Mouse (Mus musculus): ENCODE results near the gene Chn2.

Gene Chn2

DNA sequence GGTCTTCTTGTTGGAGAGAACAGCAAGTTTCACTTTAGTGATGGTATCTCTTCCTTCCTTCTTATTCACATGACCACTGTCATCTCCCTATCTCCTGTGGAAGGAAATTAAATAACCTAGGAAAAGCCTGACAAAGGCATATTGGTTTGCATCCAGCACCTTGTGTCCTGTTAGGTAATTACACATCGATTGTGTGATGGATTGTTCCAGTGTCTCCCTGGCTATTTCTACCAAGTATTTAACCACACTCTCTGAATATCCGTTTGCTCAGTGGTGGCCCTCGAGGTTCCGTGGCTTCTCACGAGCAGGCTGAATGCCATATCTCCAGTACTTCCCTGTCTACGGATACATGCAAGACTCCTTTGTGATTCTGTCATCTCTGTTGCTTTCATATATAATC lies 164.6 kb downstream of the Chn2 start:
- no peak for DNase-seq

DNA sequence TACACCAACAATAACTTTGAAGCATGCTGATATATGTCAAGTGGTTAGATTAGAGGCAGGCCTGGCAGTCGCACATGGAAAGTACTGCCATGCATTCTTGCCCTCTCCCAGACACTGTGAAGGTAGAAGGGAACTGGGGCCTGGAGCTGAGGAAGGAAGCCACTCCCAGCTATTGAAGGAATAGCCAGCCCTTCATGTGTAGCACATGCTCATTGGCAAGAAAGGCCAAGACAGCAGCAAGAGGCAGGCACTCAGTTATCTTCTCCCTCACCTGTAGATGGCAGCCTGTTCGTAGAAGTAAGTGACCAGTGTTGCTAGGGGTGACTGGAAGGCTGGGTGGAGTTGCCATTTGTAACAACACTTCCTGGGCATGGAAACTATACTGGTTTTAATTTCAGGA lies 165.6 kb downstream of the Chn2 start:
- peak; percentile 28 for DNase-seq

DNA sequence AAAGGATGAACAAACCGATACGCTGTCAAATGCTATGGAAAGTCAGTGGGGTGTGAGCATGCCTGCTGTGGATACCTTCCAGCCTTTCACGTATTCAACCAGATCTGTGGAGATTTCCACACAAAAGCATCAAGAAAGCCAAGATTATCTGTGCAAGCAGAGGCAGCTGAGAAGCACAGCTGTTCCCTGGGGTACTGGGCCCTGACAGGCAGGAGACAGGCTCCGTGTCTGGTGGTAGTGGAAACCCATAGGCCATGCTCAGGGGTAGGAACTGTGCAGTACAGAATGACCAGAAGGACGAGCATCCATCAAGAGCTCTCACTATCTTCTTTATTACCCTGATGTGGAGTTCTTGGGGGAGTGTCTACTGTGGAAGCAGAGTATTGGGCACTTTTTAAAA lies 166.1 kb downstream of the Chn2 start:
- DNase-seq: no peak

DNA sequence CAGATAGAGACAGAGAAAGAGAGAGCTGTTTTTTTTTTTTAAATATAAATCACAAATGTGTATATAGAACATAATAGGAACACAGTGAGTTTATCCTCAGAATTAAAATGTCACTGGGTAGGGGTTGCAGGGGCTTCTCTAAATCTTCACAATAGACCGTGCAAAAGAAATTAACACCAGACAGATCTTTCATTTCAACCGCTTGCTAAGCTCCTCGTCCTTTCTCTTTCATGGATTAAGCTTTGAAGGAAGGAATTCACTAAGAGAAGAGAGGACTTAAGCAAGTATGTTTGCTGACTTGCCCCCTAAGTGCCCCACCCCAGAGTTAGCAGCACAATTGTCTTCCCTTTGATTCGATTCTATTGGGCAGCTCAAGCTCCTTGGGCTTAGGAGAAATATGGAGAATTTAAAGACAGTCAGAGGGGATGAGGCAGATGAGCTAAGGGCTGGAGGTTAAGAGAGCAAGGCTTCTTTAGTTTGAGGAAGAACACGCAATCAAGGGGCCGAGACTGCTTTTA lies 166.9 kb downstream of the Chn2 start:
- no peak for DNase-seq

DNA sequence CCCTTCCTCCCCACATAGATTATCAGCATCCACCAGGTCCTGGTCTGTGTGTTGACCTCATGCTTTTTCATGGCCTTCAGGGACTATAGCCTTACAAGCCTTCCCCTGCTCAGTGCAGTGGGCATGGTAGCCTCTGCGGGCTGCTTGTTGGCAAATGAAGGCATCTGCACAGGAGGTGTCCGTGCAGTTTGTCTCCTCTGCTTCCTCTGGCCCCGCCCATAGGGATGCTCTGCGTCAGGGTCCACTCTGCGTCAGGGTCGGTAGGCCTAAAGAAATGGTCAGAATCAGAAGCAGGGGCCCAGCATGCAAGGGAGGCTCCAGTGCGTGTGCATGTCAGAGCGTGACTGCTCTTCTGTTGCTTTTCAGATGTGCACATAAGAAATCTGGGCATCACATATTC lies 169.4 kb downstream of the Chn2 start:
- no peak for DNase-seq

DNA sequence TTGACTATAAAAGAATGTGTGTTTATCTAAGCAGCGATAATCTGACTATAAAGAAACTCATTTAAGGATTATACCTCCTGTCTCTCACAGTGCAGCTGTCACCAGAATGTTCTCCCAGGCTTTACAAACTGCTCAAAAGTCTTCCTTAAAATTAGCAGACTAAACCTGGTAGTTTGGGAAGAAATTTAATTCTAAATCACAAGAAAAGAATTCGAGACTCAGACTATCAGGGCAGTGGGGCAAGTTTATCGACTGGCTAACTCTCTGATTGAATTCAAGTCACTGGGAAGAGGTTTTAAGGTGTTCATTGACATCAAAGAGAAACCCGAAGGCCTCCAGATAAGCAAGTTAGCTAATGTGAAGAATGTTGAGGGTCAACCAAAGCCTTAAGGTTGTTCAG lies 171.6 kb downstream of the Chn2 start:
- DNase-seq: no peak

DNA sequence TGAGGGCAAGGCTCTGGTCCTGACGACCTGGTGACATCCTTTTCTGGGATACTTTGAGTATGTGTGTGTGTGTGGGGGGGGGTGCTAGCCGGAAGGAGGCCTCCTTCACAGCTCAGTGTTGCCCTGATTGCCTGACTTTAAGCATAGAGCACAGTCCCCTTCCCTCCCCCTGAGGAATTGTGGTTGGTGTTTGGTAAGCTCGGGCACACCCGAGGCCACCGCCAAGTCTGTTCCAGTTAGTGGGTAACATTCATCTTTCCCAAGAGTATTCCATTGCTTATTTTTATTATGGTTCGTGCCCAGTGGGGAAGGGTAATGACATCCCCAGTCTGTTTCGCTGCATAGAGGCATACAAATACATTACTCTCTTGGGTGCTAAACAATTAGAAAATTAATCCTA lies 172.6 kb downstream of the Chn2 start:
- no peak for DNase-seq

DNA sequence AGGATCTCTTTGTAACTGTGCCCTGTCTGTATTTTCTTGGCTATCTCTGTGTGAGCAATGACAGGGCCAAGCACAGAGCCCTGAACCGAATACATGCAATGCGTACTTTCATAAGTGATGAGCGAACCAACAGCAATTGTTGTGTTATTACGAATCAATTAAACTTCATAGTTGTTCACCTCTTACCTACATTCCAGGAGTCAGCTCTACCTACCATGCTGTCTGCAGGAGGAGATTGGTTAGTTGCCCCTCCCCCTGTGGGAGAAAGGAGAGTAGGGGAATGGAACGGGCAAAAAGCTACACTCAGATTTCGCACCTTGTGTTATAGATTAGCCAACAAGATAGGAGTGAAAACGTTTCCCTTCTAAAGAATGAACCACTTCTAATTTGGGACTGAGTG lies 174.4 kb downstream of the Chn2 start:
- no peak for DNase-seq

DNA sequence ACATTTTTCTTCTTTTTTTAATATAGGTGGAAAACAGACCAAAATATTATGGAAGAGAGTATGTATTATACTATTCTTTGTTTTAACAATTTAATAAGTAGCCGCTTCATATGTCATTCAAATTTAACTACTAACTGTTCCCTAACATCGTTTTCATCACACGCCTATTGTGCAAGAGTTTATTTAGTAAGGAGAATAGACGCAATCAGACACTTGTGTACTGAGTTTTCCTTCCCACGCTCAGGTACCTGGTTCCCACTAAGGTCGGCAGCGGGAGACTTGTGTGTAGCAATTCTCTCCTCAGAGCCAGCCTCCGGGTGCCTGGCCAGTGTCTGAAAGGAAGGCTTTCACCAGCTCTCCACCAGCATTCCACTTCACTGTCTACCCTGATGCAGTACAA lies 176.3 kb downstream of the Chn2 start:
- DNase-seq: no peak

DNA sequence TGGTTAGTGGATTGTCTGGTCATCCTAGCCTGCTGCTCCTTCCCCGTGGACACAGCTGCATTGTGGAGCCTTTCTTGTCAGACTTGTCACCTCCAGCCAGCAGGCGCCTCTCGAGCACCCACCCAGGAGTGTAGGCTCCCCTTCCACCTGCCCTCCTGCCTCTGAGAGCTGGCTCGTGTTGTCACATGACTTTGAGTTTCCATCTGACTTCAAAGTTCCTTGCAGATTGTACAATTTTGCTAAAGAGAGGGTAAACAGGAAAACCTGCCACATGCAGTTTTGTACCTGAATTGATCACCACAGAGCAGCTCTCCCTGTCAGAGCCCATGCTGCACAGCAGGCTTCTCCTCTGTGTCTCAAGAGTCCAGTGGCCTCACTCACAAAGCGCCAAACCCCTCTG lies 177.2 kb downstream of the Chn2 start:
- DNase-seq: no peak

DNA sequence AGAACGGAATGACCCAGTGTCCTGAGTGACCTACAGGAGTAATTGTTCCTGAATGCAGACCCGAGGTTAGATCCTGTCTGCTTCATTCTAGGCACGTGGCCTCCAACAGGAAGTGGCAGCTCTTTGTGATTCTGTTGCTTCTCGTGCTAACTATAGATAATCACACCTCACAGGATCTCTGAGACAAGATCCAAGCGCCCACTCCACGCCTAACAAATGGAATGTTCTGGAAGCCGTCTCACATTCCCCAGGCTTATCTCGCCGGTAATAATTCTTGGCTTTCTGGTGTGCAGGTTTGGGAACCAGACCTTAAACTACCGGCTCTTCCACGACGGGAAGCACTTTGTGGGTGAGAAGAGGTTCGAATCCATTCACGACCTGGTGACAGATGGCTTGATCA lies 180.8 kb downstream of the Chn2 start:
- DNase-seq: no peak

DNA sequence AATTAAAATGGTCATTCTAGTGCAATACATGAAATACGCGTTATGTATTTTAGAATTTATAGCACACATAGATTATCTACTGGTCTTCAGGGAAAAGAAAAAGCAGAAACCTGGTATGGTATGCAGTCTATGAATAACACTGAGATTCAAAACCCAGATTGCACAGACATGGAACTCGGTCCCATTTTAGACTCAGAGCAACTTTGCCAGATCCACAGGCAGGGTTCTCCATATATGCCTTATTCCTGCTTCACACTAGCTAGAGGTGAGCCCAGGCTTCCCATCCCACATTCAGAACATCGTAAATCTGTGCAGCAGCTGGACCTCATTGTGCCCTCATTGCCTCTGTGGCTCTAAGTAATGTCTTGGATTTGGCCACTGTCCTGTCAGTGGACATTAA lies 184.2 kb downstream of the Chn2 start:
- no peak for DNase-seq

DNA sequence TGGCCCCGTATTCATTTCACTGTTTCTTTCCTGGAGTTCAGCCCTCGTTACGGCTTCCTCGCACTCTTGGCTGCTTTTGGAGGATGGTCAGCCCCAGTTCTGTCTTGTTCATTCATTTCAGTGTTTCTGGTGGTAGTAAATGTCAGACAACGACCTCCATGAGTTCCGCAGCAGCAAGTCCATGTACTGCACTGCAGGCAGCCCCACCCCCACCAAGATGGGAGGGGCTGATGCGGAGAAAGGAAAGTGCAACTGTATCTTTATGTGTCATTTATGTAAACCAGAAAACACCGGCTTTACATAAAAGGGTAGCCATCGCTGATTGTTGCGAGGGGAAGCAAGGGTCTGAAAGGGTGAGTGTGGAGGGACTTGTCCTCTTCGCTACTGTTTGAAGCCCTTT lies 185.0 kb downstream of the Chn2 start:
- no peak for DNase-seq

DNA sequence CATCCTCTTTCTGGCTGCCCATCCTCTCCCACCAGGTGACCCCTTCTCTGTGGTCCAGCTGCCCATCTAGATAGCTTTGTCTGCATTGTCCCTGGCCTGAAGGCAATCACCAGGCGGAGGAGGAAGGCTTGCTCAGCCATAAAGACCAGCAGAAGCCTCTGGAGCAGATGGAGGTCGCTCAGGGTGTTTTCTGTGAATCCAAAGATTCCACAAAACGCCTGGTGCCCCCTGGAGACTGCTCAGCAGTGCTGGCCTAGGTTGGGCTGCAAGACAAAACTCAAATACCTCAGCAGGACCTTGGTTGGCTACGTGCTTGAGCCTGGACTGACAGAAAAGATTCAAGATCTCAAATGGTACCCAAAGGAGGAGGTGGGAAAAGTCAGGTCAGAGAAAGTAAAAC lies 186.0 kb downstream of the Chn2 start:
- DNase-seq: no peak

DNA sequence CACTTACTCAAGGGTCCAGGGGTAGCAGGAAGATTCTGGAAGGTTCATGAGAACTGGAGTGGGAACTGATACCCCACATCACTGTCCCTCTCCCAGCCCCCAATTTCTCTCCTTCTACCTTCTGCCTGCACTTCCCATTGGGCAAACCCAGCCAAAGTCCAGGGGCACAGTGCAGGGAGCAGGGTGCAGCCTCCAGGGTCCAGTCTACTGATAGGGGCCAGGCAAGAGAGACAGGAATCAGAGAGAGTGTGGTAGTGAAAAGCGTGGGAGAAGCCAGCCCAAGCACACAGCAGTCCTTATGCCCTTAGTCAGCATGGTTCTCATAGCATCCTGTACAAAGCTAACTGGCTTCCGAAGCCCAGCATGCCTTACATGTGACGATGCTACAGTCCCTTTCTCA lies 187.7 kb downstream of the Chn2 start:
- no peak for DNase-seq

DNA sequence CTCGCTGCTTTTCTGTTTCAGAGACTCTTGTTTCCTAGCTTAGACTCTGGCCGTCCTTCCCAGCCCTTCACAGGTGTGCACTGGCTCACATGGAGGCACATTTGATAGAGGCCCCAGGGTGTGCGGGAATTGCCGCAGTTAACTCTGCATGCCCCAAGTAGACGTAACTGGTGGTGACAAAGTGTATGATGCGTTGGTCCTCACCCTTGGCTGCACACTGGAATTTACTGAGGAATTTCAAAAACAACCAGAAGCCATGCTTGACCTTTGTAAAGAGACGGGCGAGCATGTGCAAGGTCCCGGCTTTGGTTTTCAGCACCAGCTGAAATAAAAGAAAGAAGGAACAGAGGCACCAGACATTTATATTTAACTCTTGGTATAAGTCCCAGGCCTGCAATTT lies 189.1 kb downstream of the Chn2 start:
- DNase-seq: peak; percentile 41

DNA sequence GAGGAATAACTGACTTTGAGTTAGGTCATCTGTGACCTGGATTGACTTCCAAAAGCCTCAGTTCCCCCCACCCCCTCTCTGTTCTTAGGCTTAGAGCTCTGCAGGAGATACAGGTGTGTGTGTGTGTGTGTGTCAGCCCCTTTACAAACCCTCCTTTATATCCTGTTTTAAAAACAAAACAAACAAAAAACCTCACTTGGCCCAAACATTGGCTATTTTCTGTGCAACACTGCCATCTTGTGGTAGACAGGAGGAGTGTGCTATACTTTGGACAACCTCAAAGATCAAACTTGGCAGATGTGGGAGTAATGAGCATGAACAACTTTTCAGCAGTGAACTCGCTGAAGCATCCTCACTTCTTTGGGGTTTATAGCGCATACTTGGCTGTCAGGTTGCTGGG lies 189.5 kb downstream of the Chn2 start:
- peak; percentile 49 for DNase-seq

DNA sequence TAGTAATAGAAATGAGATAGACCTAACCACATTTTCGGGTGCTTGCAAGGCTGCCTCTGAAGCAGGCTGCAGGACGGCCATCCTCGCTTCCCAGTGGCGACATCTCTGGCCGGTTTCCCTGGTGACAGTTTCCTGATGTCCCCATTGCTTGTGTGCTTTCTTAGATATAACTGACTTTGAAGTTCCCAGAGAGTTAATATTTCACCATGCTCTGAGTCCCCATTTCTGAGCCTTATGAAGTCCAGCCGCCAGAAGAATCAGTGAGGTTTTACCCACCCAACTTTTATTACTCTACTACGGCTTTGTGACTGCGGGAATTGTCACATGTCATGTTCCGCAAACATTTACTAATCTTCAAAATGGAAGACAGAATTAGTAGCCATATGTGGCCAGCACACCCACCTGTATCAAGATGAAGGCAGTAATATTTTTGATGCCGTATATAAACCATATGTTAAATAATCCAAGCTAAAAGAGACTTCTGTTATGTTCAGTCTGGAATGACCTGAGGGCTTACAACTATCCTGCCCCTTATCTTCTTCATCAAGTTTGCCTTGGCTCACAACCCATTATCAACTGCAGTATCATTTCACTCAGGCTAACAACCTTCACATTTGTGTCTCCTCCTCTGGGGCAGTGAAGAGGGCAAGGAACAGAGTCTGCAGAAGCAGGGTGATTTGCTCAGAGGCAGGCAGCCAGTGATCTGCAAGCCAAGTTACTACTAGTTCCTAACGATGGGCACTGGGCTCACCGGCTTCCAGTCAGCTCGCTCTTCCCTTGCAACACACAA lies 192.6 kb downstream of the Chn2 start:
- DNase-seq: no peak

DNA sequence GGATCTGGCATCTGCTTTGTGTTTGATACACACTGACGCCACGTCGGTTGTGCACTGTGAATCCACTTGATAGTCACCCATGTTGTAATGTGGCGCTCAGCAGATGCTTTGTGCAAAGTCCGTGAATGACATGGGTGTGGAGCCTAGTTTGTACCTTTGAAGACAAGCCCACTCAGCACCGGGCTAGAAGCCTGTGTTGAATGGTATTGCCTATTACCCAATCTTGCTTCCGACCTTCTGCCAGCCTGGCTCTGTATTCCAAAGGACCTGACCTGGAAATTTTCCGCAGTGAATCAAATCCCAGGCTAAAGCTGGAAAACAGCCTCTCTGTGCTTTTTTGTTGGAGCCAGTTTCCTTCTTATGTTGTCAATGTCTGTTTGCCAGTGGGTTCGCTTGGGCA lies 197.1 kb downstream of the Chn2 start:
- DNase-seq: no peak

DNA sequence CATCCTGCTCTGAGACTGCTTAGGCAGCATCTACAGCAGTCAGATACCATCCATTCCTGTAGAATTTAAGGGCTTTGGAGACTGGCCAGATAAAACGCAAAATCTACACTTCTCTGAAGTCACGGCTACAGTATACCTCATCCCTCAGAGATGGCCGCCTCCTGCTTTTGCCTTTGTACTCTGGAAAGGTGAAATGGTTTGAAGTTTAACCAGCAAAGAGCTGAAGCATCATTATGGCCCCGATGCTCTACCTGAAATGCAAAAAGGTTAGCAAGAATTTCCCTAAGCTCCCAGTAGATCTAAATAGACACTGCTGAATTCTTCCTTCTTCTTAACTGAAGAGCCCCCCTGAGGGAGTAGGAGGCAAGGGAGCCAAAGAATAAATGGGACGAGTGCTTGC lies 202.4 kb downstream of the Chn2 start:
- DNase-seq: no peak

DNA sequence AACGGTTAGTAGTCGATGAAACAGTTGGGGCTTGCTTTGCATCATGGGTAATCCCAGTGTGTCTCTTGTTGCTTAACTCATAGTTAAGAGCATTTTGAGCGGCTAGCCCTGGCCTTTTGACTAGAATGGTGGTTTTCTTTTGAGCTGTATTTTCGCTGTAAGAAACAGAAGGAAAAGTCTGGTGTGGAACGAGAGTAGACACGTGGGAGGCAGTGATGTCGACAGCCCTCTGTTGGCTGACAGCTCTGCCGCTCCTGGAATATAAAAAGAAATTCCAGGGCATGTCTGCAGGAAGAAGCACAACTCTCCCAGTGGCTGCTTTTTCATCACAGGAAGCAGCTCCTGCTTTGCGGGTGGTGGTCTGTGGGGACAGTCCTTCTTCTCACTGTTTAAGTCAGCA lies 202.9 kb downstream of the Chn2 start:
- DNase-seq: no peak

DNA sequence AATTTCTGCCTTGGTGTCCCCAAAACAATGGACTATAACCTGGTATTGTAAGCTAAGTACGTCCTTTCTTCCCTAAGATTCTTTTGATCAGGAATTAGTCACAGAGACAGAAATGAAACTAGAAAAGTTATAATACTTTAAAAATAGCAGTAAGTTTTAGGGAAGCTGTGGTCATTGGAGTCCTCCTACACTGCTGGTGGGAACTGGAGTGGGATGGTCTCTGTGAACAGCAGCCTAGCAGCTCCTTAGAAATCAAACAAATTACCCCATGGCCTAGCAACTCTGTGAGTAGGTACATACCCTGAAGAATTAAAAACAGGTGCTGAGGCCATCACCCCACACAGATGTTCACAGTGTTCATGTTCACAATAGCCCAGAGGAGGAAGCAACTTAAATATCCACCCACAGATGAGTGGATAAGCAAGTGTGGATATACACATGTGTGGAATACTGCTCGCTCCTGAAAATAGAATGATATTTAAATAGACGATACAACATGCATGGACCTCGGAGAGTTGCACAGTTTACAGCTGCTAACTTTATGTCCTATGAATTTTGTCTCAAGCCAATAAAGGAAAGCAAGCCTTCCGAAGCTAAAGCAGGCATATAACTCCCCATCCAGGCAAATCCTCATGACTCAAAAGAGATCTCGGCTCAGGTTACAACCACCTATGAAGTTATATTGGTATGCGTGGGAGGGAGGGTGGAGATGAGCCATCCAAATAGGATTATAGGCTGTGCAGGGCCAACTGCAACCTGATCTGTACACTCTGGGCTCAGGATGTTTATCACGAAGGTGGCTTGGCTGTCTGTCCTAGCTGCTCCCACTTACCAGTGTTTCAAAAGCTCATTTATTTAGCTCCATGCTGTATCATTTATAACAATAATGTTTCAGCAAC lies 209.2 kb downstream of the Chn2 start:
- no peak for DNase-seq

DNA sequence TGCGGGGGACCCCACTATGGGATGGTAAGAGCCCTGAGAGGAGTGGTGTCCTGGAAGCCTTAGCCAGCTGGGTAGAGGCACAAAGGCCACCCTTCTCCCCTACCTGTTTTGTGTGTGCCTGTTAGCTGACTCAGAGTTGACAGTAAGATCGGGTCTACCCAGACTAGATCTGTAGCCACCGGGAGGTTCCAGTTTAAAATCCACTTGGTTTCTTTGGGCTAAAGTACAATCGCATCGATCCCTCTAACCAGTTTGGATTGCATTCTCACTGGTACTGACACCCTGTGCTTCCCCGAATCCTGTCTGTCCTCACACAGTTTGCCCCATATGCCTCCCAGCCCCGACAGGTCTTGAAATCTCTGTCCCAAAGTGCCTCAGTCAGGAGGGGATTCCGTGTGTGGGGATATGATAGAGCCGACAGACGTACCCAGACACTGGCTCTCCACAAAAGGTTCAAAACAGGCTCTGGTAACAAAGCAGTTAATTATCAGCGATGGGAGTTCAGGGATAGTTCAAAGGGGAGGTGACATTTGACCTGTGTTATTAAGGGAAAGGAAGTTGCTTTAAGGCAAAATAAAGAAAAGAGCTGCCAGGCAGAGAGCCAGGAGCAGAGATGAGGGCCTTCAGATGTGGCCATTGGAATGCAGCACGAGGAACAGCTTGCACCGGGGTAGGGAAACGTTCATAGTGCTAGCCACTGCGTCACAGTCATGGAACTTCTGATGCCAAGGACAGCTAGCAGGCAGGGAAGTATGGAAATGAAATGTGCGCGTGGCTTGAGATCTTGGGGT lies 212.2 kb downstream of the Chn2 start:
- DNase-seq: no peak
